Mouse (Mus musculus) MEL (cell line): ENCODE results near the gene Gnaz.

Source experiments
- CTCF ChIP-seq, 3 experiments: IDR thresholded peaks in 2 of 3; conservative IDR thresholded peaks in 1 of 3; 2 replicates each; pipeline ENCODE4 v1.5.1; 2011 to 2012; ENCODE audit warnings: low read length in 3 of 3, low read depth in 2 of 3, mild to moderate bottlenecking in 2 of 3, improper control_type of control experiment in 1 of 3, inconsistent platforms in 1 of 3, mixed read lengths in 1 of 3, moderate library complexity in 1 of 3; ENCODE audit not compliant: control insufficient read depth in 1 of 3, insufficient read depth in 1 of 3, poor library complexity in 1 of 3, severe bottlenecking in 1 of 3
- EP300 ChIP-seq, 2 experiments: IDR thresholded peaks; 2 replicates each; pipeline ENCODE4 v1.6.1; 2011; ENCODE audit warnings: improper control_type of control experiment in 2 of 2, low read length in 2 of 2, low read depth in 1 of 2, mild to moderate bottlenecking in 1 of 2
- GATA1 ChIP-seq: IDR thresholded peaks from 2 replicates; pipeline ENCODE4 v1.6.1; 2011; ENCODE audit warnings: low read depth, low read length, improper control_type of control experiment
- HCFC1 ChIP-seq: IDR thresholded peaks from 2 replicates; pipeline ENCODE4 v1.6.1; 2012; ENCODE audit warnings: low read depth, mild to moderate bottlenecking, inconsistent platforms, low read length, improper control_type of control experiment, moderate library complexity
- JUND ChIP-seq: IDR thresholded peaks from 2 replicates; pipeline ENCODE4 v1.6.1; 2011; ENCODE audit warnings: low read depth, mild to moderate bottlenecking, improper control_type of control experiment, low read length
- KAT2A ChIP-seq: conservative IDR thresholded peaks from 2 replicates; pipeline ENCODE4 v1.6.1; 2012; ENCODE audit warnings: low read depth, low read length, improper control_type of control experiment, inconsistent platforms
- MEF2A ChIP-seq: IDR thresholded peaks from 2 replicates; pipeline ENCODE4 v1.6.1; 2014; ENCODE audit warnings: low read depth, mild to moderate bottlenecking, inconsistent platforms, low read length, improper control_type of control experiment; ENCODE audit not compliant: poor library complexity, insufficient replicate concordance, severe bottlenecking; ENCODE audit errors: extremely low read depth
- POLR2A ChIP-seq, 2 experiments: IDR thresholded peaks; 2 replicates each; pipeline ENCODE4 v1.6.1; 2011 to 2012; ENCODE audit warnings: low read length in 2 of 2, mild to moderate bottlenecking in 2 of 2, control low read depth in 1 of 2, improper control_type of control experiment in 1 of 2, low read depth in 1 of 2, moderate library complexity in 1 of 2; ENCODE audit not compliant: control insufficient read depth in 1 of 2, insufficient read depth in 1 of 2, poor library complexity in 1 of 2
- POLR2AphosphoS5 ChIP-seq: IDR thresholded peaks from 2 replicates; pipeline ENCODE4 v1.6.1; 2012; ENCODE audit warnings: low read depth, borderline replicate concordance, mild to moderate bottlenecking, inconsistent platforms, low read length, moderate library complexity, mixed read lengths
- RAD21 ChIP-seq: IDR thresholded peaks from 2 replicates; pipeline ENCODE4 v1.6.1; 2011; ENCODE audit warnings: mild to moderate bottlenecking, low read depth, low read length, improper control_type of control experiment
- SMC3 ChIP-seq: IDR thresholded peaks from 2 replicates; pipeline ENCODE4 v1.6.1; 2011; ENCODE audit warnings: low read depth, low read length, improper control_type of control experiment
- USF2 ChIP-seq, 2 experiments: IDR thresholded peaks; 2 replicates each; pipeline ENCODE4 v1.6.1; 2011 to 2012; ENCODE audit warnings: improper control_type of control experiment in 2 of 2, low read length in 2 of 2, borderline replicate concordance in 1 of 2, inconsistent platforms in 1 of 2, low read depth in 1 of 2, mild to moderate bottlenecking in 1 of 2; ENCODE audit not compliant: insufficient read depth in 1 of 2
- ZKSCAN1 ChIP-seq: IDR thresholded peaks from 2 replicates; pipeline ENCODE4 v1.6.1; 2012; ENCODE audit warnings: low read depth, mild to moderate bottlenecking, inconsistent platforms, low read length, improper control_type of control experiment, moderate library complexity

- no peak for TF ChIP-seq POLR2A (IDR thresholded peaks at IDR 0.05; ENCODE audit: control insufficient read depth in 1 of 2, insufficient read depth in 1 of 2, low read depth in 1 of 2, low read length in 2 of 2, poor library complexity in 1 of 2)
- no peak for TF ChIP-seq MEF2A
- no peak for TF ChIP-seq KAT2A
- no peak for TF ChIP-seq CTCF (IDR thresholded peaks at IDR 0.05 in 2 of 3, conservative IDR thresholded peaks at IDR 0.05 in 1 of 3; ENCODE audit: control insufficient read depth in 1 of 3, insufficient read depth in 1 of 3, low read depth in 2 of 3, low read length in 3 of 3, poor library complexity in 1 of 3, severe bottlenecking in 1 of 3)
- TF ChIP-seq SMC3: no peak
- TF ChIP-seq EP300 (IDR thresholded peaks at IDR 0.05; ENCODE audit: low read depth in 1 of 2, low read length in 2 of 2): no peak
- no peak for TF ChIP-seq GATA1
- TF ChIP-seq RAD21: no peak
- no peak for TF ChIP-seq JUND
- no peak for TF ChIP-seq POLR2AphosphoS5
- TF ChIP-seq ZKSCAN1: no peak
- TF ChIP-seq USF2 (IDR thresholded peaks at IDR 0.05; ENCODE audit: borderline replicate concordance in 1 of 2, insufficient read depth in 1 of 2, low read depth in 1 of 2, low read length in 2 of 2): no peak
- TF ChIP-seq HCFC1: no peak
Observed at GRCm38 (mm10) chr10:74964380-74964779, 2.6 kb upstream of the Gnaz start.
